Mouse (Mus musculus) layer of hippocampus, adult 11-12 months (tissue): ENCODE measurements around the gene Ppp2ca.

ENCODE experiments used
- DNase-seq: peaks from one replicate; pipeline ENCODE4 v3.0.0; 2022; ENCODE audit warnings: low spot score

Ppp2ca gene

DNA sequence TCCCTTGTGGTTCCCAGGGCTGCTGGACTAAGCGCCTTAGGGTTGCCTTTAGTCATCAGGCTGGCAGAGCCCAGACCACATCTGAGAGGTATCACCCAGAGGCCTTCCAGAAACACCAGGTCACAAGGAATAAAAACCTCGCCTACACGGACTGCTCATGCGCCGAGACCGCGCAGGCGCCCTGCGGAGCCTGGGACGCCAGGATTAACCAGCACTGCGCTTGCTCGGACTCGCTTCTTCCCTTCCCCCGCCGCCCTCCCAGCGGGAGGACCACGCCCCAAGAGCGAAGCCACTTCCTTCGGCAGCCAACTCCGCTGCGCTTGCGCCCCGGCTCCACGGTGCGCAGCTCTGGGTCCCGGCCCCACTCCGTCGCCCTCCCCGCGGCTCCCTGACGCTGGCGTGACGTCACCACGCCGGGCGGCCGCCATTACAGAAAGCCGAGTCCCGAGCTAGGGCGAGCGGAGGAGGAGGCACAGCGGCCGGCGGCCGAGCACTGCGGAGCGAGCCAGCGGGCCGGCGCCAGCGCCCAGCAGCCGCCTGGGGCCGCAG lies at the start of gene Ppp2ca:
Gene Ppp2ca (plus strand): TSS at position 284 of the 549 bp plus-strand sequence.
- DNase-seq = peak; percentile 99

DNA sequence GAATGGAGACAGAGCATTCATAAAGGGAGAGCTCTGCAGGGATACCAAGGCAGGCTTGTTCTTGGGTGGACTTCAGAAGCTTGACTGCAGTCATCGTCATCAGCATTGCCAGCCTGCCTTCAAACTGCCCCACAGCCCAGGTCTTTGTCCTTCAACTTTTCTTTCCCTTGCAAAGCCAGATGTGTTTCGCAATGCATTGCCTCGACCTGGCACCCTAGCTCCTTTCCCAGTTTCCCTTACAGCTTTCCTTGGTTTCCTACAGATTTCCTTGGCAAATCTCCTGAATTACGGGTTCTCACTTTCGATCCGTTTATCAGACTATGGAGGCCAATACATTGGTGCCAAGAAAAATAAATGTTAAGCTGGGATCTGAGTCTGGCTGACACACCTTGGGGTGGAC lies 45.1 kb upstream of the Ppp2ca start:
- no peak for DNase-seq

DNA sequence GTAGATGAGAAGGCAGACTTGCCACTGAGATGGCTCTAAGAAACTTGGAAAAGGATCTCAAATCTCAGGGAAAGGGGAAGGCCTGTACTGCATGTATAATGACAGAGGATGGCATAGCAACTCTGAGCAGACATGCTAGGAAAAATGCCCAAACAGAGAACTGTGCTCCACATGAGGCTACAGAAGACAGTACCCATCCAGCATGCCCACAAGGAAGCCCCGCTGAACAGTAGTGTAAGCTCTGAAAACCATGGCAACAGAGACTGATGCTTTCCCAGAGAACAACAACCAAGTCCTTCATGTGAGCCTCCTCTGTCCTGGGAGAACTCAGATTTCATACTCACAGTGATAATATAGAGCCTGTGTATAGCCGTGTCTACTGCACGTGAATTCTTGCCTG lies 43.8 kb upstream of the Ppp2ca start:
- DNase-seq = no peak

DNA sequence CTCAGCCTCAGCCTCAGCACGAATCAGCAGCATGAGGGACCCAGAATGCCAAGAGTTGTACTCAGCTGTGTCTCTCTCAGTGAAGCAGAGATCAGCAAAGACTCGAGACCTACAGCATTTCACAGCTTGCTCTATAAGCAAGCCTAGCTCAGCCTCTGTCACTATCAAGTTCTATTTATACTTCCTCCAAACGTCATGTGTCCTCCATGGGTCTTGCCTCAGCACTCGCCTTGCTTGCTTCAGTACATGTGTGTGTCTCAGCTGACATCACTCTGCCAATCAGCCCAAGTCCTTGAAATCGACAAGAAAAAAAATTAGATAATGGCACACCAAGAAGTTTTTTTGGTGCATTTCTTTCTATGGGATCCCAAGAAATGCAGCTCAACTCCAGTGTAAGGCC lies 42.3 kb upstream of the Ppp2ca start:
- no peak for DNase-seq

DNA sequence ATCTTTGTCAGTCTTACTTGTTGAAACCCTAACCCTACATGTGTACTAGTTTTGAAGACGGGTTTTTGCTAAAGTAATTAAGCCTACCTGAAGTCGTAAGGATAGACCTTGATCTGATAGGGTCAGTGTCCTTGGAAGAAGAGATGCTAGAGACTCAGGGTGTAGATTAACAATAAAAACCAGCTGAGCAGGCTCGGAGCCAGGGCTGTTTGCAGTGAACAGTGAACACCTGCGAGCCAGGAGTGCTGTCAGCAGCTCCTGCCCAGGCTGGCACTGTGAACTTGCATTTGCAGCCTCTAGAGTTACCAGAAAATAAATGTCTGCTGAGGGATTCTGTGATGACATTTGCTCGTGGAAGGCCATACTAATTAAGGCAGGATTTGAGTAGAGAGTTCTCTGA lies 39.5 kb upstream of the Ppp2ca start:
- no peak for DNase-seq

DNA sequence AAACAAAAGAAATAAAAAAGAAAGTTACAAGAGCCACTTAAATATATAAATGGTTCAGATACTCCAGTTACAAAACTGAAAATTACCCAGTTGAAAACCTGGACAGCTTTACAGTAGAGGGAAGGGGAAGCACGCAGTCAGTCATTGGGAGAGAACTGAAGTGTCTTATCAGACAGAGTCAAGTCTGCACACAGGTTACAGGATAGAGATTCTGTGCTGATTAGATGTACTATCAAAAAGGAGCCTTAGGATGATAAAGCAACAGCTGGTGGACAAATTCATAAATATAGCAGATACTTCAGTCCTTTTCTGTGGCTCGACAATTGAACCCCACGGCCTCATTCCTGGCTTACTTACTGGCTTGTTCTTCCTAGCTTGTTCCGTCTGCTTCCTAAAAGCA lies 38.2 kb upstream of the Ppp2ca start:
- no peak for DNase-seq

DNA sequence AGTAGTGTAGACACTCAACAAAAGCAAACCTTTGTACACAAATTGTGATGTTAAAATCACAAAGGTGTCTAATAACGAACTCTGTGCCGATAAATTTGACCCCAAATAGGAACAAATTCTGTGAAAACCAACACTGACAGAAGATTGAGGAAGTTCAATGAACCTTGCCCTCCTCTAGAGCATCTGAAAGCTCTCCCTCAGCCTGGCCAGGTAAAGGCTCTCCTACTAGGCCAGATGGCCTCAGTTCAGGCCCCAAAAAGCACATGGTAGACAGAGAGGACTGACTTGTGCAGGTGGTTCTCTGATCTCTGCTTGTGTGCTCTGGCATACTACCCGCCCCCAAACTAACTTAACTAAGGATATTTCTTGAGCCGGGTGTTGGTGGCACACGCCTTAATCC lies 36.1 kb upstream of the Ppp2ca start:
- no peak for DNase-seq

DNA sequence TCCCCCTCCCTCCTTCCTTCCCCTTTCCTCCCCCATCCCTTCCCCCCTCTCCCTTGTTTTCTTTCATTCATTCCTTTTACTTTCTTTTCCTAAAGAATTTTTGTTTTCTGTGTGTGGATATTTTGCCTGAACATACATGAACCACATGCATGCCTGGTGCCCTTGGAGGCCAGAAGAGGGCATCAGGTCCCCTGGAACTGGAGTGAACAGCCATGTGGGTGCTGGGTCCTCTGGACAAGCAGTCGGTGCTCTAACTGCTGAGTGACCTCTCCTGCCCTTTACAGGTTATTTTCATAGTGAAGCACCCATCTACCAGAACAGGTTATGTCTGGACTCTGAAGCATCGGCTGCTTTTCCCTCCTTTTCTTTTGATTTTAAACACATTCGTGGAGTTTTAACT lies 34.1 kb upstream of the Ppp2ca start:
- DNase-seq = no peak

DNA sequence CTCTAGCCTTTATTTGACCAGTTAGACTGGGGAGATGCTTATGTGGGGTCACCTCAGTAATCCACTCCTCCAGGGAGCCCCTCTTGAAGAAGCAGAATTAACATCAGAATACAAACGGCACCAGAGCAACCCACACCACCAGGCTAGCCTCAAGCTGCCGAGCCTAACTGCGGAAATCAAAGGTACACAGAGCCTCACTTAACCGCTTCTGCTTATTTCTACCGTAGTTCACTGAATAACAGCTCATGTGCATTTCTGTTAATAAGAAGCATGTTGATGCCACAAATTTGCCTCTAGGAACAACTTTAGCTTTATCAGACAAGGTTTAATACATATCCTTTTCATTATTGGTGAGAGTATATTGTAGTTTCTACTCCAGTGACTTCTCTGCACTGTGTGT lies 32.6 kb upstream of the Ppp2ca start:
- DNase-seq = no peak

DNA sequence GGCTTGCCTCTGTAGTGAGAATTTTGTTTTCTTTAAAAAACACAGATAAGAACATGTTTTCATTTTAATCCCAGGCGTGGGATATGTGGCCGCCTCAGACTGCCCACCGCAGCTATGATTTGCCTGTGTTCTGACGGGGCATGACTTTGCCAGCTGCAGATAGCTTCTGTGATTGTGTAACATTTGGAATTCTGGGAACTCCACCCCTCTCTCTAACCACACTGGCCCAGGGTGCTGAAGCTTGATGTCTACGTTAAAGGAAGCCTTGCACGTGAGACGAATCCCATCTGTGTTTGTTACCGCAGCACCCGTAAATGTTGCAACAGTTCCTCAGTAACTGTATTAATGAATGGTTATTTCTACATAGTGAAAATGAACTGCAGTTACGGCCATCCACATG lies 26.7 kb upstream of the Ppp2ca start:
- no peak for DNase-seq

DNA sequence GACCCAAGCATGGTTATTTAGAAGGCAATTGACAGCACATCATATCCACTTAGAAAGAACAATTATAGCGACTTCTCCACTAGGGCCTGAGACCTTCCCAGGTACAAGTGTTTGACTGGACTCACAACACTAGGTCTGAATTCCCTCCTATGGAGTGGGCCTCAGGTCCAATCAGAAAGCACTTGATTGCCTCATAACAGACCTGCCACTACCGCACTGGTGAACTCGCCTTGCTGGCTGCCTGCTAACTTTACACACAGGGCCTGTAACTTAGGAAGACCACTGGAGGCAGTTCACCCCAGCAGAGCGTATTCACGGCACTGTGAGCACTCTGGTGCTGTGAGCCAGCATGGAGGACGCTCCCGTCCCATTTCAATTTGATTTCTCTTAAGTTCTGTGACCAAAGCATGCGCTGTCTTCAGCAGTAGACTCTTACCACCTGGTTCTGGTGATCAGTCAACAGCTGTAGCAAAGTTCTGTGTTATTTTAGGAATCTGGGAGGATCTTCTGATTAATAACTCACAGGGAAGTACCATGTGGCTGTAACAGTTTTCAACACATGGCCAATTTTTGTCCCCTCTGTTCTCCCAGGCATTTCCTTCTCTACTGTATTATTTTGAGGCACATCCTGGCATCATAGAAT lies 24.8 kb upstream of the Ppp2ca start:
- no peak for DNase-seq

DNA sequence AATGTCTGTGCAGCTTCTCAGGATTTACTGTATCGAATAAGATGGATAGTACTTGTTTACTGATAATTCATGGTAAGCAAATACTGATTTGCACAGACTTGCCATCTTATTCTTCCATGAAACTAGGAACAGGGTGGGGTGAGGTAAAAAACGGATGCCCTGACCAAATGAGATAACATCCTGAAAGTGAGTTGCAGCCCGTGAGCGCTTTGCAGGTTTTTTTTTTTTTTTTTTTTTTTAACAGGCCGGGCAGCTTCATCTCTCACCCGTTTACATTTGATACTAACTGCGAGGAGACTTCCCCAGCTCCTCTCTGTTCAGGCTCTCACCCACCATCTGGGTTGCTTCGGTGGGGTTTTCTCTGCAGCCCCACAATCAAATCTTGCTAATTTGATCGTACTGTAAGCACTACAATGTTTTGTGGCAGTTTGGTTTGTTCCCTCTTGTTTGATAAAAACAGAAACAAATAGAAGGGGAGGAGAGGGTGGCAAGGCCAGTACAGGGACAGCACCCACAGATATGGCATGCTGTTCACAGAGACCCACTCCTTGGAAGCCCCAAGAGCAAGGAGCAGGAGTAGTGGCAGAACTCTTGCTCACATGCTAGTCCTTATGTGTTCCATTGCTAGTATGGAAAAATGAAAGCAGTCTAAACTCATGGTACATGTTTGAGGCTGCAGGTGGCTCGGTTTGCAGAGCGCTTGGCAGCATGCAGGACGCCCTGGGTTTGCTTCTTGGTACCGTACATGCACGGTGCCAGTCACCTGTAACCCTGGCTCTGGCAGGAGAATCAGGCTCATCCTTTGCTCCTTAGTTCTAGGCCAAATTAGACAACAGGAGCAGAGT lies 23.6 kb upstream of the Ppp2ca start:
- no peak for DNase-seq

DNA sequence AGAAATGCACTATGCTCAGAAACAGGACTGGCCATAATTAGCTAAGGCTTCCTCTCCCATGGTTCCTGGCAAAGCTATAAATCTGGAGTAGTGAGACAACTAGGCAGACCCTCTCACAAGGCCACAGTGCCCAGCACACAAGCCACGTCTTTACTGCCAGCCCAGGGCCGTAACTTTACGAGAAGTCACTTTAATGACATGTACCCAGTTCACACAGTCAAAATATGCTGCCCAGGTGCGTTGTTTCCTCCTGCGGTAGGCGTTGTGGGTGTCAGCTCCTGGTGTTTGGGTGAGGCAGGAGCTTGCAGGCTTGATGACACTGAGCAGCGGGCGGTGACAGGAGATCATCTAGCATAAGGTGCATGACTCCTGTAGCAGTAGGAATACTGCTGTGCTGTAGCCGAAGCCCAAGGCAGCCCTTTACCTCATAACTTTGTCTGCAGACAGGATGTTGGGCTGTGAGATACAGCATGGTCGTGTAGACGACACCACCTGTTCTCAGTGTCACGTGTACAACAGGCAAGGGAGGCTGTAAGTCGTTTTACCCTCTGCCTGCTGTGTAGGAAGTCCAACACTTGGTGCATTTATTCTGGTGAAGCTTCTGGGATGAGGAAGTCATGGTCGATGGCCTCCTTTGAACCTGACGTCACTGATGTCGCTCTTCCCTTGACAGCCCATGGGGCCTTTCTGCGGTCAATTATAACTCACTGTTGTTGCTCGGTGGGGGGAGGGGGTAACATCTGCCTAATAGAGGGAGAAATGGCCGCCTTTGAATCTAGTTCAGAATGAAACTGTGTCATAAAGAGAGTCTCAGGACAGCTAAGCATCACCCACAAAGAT lies 22.5 kb upstream of the Ppp2ca start:
- DNase-seq = no peak

DNA sequence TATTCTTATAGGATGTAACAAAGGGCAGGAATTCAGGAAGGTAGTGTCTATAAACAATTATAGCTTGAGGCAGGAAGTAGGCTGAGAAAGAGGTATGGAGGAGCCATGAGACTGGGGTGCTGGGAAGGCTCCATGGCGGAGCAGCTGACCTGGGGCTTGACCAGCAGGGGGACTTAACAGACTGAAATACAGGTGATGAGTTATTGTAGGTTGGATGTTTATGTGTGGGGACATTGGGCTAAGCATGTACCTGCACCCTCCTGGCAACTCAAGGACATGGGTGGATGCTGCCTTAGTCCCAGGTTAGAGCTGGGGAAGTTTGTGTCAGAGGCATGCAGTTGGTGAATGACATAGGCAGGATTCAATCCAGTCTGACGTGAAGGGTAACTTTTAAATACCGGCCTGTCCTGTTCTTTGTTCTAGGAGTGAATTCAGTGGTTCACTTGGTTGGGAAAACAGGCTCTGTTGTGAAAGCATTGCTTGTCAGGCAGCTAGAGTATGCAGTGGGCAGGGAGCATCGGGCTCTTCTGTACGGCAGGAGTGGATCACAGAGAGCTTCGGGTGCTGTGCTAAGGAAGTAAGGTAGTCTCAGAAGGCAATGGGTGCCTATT lies 21.6 kb upstream of the Ppp2ca start:
- no peak for DNase-seq

DNA sequence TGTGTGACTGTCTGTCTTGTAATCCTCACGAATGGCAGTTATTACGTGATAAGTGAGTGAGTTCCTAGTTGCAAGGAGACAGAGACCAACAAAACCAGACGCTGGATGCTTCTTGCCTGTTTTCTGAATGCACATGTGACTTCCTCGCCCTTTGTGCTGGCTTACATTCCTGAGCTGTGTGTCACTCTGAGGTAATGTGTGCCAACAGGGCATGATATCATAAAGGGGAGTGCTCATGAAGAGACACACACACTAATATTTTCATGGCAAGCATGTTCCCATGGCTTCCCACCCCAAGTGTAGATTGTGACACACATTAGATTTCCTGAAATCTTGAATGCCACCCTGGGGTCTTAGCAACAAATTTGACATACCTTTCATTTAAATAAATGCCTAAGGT lies 20.5 kb upstream of the Ppp2ca start:
- DNase-seq = no peak

DNA sequence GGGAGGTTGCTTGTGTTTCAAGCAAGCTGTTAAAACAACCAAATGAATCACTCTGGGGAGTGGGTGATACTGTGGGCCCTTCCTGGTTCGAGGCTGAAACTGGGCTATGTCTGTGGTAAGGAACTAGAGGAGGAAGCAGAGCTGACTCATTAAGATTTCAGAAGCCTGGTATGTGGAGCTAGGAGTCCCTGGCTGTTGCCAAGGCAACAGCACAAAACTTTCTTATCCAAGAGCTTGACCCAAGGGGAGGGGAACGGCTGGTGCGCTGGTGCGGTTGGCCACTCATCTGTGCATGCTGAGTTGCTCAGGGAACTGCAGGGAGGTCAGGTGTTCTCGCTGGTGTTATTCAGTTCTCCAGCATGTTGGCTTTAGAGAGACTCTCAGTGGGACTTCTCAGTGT lies 18.5 kb upstream of the Ppp2ca start:
- no peak for DNase-seq

DNA sequence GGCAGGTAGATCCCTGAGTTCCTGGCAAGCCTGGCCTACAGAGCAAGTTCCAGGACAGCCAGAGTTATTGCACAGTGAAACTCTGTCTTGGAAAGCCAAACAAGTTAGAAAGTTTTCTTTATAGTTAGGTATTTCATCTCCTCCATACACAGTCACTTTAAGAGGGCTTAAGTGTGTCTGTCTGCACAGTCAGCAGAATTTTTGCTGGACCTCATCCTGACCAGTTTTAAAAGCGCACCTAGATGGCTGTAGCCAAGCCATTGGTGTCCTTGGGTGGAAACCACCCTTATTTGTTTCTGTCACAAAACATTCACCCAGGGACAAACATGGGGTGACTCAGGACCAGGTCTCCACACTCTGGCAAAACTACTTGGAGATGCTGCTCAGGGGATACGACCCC lies 17.8 kb upstream of the Ppp2ca start:
- no peak for DNase-seq

DNA sequence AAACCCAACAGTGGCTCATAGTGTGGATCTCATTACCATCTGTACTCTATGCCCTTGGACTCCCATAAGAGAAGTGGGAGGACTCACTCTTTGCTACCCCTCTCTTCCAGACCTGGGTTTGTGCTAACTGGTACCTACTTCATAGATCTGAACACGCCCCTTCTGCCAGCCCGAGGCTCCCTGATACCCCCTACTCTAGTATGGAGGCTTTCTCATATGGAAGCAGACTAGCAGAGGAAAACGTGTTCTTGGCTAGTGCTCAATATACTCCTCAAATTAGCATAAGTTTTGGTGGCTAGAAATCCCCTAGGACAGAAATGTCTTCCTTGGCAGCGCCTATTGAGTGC lies 12.7 kb upstream of the Ppp2ca start:
- DNase-seq = no peak

DNA sequence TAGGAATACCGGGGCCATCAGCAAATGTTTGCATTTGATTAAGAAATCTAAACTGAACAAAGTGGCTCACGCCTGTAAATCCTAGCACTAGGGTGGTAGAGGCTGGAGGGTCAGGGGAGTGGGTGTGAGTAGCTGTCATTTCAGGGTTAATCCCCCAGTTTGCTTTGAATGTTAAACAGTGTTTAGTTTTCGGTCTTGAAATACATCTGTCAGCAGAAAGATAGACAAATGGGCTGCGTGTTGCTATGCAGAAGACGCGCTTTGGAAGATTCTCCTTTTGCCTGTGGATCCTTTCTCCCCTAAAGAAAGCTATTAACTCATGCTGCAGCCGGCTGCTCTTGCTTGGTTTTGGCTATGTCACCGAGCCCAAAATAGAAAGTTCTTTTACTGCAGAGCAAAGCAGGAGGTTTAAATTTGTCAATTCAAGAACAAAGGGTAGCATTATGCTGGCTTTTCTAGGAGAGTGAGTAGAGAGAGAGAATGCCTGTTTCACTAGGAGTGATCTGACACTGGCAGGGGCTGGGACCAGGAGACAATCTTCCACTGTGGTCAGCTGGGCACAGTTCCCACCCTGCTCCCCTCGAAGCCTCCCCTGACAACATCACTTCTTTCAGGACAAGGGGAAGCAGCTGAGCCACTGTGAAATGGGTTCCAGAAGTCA lies 12.1 kb upstream of the Ppp2ca start:
- DNase-seq = peak; percentile 74

DNA sequence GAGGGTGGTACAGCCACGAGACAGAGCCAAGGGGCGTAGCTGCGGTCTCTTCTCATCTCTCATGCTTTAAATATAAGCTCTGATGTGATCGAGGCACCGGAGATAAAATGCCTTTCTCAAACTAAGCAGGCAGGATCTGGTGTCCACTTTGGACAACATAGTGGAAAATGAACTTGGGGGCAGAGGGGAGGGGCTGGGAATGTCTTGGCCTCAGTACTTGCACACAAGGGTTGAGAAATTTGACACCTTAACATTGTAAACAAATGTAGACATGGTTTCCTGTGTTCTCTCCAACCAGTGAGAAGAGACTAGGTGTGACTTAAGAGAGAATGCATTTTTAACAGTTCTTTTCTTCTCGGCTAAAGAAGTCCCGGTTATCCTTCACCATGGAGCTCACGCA lies 9.2 kb upstream of the Ppp2ca start:
- DNase-seq = no peak

DNA sequence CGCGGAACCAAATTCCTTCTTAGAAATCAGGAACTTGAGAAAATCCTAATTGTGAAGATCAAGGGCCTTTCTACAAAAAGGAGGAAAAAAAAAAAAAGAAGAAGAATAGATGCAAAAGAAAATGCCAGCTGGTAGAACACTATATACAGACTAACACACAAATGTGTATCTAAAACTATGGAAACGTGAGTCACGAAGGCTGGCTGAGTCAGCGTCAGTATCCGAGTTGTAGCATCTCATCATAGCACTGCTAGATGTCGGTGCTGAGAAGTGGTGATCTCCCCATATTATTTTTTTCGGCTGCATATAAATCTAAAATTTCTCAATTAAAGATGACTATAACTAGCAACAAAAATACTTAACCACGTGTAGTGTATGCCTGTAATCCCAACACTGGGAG lies 7.2 kb upstream of the Ppp2ca start:
- no peak for DNase-seq

DNA sequence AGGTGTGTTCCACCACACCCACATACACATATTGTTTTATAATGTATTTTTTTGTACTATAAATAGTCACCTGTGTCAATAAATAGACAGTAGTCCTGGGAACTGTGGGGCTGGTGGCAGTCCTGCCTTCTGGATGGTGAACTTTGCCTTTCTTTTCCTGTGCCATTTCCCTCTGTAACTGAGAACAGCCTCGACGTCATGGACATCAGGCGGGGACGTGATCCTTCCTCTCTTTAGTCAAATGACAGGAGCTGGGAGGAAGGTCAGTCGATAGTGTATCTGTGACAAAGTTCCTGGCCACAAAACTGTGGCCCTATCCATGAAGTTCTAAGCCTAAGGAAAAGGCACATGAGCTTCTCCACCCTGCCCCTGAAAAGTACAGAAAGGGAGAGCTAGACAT lies 3.9 kb upstream of the Ppp2ca start:
- DNase-seq = no peak
